Mouse (Mus musculus) neural tube, embryonic 14.5 days (tissue): ENCODE results near the gene Dnah11. TPM values are rescaled to one million over a fixed set of nuclear protein-coding genes. Genes with fewer than 3 reads are reported as not detected.

Source experiments
- ATAC-seq: fragments of 200-750 bp; cut with Nextera tagmentation; 2 replicates; pipeline ENCODE4 v1.8.0; 2017; ENCODE audit warnings: low read depth, mild to moderate bottlenecking, moderate TSS enrichment, moderate library complexity
- H3K27ac ChIP-seq: fragments of 300-500 bp; sonication (generic); 2 replicates; pipeline ENCODE4 v1.5.1; 2014; ENCODE audit warnings: low read depth, mild to moderate bottlenecking, control low read depth, low read length, moderate library complexity, mixed read lengths
- H3K27me3 ChIP-seq: fragments of 300-500 bp; sonication (generic); 2 replicates; pipeline ENCODE4 v1.6.1; 2014; ENCODE audit warnings: low read length; ENCODE audit not compliant: control insufficient read depth, insufficient read depth
- H3K36me3 ChIP-seq: fragments of 300-500 bp; sonication (generic); 2 replicates; pipeline ENCODE4 v1.6.1; 2014; ENCODE audit warnings: low read length, mixed read lengths; ENCODE audit not compliant: control insufficient read depth, insufficient read depth
- H3K4me1 ChIP-seq: fragments of 300-500 bp; sonication (generic); 2 replicates; pipeline ENCODE4 v1.6.1; 2014; ENCODE audit warnings: low read length; ENCODE audit not compliant: control insufficient read depth, insufficient read depth
- H3K4me2 ChIP-seq: fragments of 300-500 bp; sonication (generic); 2 replicates; pipeline ENCODE4 v1.6.1; 2014; ENCODE audit warnings: mild to moderate bottlenecking, low read depth, low read length, control low read depth
- H3K4me3 ChIP-seq: fragments of 300-500 bp; sonication (generic); 2 replicates; pipeline ENCODE4 v1.5.1; 2014; ENCODE audit warnings: low read depth, low read length, control low read depth, mixed read lengths
- H3K9ac ChIP-seq: fragments of 300-500 bp; sonication (generic); replicated peaks from 2 replicates; pipeline ENCODE4 v1.6.1; 2014; ENCODE audit warnings: low read depth, mild to moderate bottlenecking, control low read depth, low read length, mixed read lengths
- H3K9me3 ChIP-seq: fragments of 300-500 bp; sonication (generic); 2 replicates; pipeline ENCODE4 v1.6.1; 2016; ENCODE audit warnings: low read length; ENCODE audit not compliant: control insufficient read depth
- WGBS: fragments of 180-500 bp; shearing (Covaris S2); extraction: QIAGEN DNeasy Blood & Tissue Kit; methylation state at CpG from one replicate; pipeline ENCODE4 v1.1.7; 2014; 5-methylcytosine and 5-hydroxymethylcytosine counted together
- polyA plus RNA-seq: library from polyadenylated mRNA; unstranded; fragments of >200 nt; fragmentation: Nextera tagmentation; extraction: Ambion mirVana; gene quantifications from 2 replicates; pipeline ENCODE4 v1.2.1, GENCODE M21; 2014

The Dnah11 gene
- polyA plus RNA-seq, 1 experiment from 2014 or later: 0.37 TPM

DNA sequence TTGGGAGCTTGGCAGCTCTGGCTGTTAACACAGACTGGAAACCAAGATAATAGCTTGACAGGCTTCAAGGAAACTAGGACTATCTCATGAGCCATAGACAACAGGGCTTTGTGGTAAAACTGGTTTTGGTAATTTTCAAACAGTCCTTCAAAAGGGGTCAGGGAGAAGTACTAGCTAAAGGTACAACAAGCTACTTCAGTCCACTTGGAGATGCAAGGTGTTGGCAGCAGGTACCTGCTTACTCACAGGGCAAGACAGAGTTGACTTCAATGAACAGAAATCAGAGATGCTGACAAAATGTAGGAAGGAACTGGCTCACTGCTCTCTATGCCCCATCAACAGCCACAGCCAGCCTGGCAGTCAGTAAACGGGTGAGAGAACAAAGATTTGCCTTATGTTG, 14.1 kb downstream of the Dnah11 start:
- H3K4me1 ChIP-seq: no peaks in the 10 kb centered on the region
- no peaks in the 10 kb centered on the region for H3K9me3 ChIP-seq
- no peak overlapping the region for H3K27ac ChIP-seq
- no peak overlapping the region for H3K4me3 ChIP-seq
- H3K27me3 ChIP-seq: no peaks in the 10 kb centered on the region
- 74% methylated on average over 1 of the region's 1 CpGs for whole genome bisulfite sequencing
- no peak overlapping the region for H3K4me2 ChIP-seq
- ATAC-seq: no peak
- H3K9ac ChIP-seq: no peak overlapping the region
- no peaks in the 10 kb centered on the region for H3K36me3 ChIP-seq

GRCm38 (mm10) chr12:118177756-118178155, 21.1 kb downstream of the Dnah11 start:
- H3K9me3 ChIP-seq: no peaks in the 10 kb centered on the region
- no peak for ATAC-seq
- no peak overlapping the region for H3K4me2 ChIP-seq
- no peaks in the 10 kb centered on the region for H3K4me1 ChIP-seq
- H3K27ac ChIP-seq: no peak overlapping the region
- 90% methylated on average over 5 of the region's 5 CpGs for WGBS
- H3K27me3 ChIP-seq: no peaks in the 10 kb centered on the region
- H3K9ac ChIP-seq: no peak overlapping the region
- H3K36me3 ChIP-seq: no peaks in the 10 kb centered on the region
- H3K4me3 ChIP-seq: no peak overlapping the region

- H3K27me3 ChIP-seq: no peaks in the 10 kb centered on the region
- H3K36me3 ChIP-seq: no peaks in the 10 kb centered on the region
- H3K9me3 ChIP-seq: no peaks in the 10 kb centered on the region
- H3K4me1 ChIP-seq: no peaks in the 10 kb centered on the region
- H3K9ac ChIP-seq: no peak overlapping the region
- no peak overlapping the region for H3K27ac ChIP-seq
- H3K4me3 ChIP-seq: no peak overlapping the region
- WGBS: 45% methylated on average over 4 of the region's 4 CpGs
- H3K4me2 ChIP-seq: no peak overlapping the region
- ATAC-seq: no peak
Measured at GRCm38 (mm10) chr12:118164785-118165184, 34.1 kb downstream of the Dnah11 start.

DNA sequence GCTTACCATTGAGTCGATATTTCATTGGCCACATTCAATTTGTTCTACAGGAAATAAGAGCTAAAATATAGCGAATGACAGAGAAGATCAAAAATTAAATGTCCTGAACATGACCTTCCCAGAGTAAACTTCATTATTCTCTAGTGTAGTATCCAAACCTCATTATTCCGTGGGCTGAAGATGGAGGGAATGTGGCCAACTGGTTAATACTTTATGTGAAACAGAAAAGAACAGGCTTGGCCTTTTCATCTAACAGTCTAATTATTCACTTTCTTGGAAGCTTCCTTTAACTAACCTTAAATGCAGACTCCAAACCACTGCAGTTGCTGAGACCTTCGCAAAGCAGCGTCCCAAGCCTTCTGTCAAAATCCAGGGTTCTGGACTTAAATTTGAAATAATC, 41.9 kb downstream of the Dnah11 start:
- WGBS: 92% methylated on average over 5 of the region's 5 CpGs
- no peak overlapping the region for H3K4me3 ChIP-seq
- no peak for ATAC-seq
- H3K36me3 ChIP-seq: no peaks in the 10 kb centered on the region
- H3K27ac ChIP-seq: no peak overlapping the region
- peaks cover 4% of the 10 kb centered on the region; the same call in 1 of the 2 replicates for H3K4me1 ChIP-seq
- no peak overlapping the region for H3K9ac ChIP-seq
- H3K27me3 ChIP-seq: no peaks in the 10 kb centered on the region
- H3K9me3 ChIP-seq: no peaks in the 10 kb centered on the region
- no peak overlapping the region for H3K4me2 ChIP-seq

GRCm38 (mm10) chr12:118147521-118148033, 51.3 kb downstream of the Dnah11 start:
- WGBS: 87% methylated on average over 2 of the region's 2 CpGs

DNA sequence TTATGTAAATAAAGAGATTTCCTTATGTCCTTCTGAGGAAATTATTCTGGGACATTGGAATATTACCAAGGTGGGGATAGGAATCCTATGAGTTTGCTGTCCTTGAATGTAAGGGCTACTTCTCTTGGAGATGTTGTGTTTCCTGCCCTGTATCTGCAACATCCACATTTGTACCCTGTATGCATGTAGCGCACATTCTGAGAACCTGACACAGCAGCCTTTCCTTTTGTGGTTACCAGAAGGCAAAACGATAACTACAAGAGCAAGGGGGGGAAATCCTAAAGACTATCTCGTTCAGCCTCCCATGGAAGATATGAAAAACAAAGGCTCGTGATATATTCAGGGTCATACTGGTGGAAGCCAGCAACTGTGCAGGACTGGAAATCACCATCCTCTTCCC, 70.7 kb downstream of the Dnah11 start:
- Histone ChIP-seq H3K4me2 (no peak overlapping the region), H3K36me3 (no peaks in the 10 kb centered on the region), H3K4me1 (no peaks in the 10 kb centered on the region), H3K27ac (no peak overlapping the region), H3K27me3 (no peaks in the 10 kb centered on the region), H3K4me3 (no peak overlapping the region), H3K9ac (no peak overlapping the region), H3K9me3 (no peaks in the 10 kb centered on the region)
- ATAC-seq: no peak
- WGBS: 91% methylated on average over 4 of the region's 4 CpGs

More at GRCm38 (mm10) chr12:118147521-118148033, 51.3 kb downstream of the Dnah11 start:
- no peak for ATAC-seq
- Histone ChIP-seq H3K4me1 (no peaks in the 10 kb centered on the region), H3K4me3 (no peak overlapping the region), H3K9me3 (no peaks in the 10 kb centered on the region), H3K27me3 (no peaks in the 10 kb centered on the region), H3K36me3 (no peaks in the 10 kb centered on the region), H3K27ac (no peak overlapping the region), H3K9ac (no peak overlapping the region), H3K4me2 (no peak overlapping the region)

DNA sequence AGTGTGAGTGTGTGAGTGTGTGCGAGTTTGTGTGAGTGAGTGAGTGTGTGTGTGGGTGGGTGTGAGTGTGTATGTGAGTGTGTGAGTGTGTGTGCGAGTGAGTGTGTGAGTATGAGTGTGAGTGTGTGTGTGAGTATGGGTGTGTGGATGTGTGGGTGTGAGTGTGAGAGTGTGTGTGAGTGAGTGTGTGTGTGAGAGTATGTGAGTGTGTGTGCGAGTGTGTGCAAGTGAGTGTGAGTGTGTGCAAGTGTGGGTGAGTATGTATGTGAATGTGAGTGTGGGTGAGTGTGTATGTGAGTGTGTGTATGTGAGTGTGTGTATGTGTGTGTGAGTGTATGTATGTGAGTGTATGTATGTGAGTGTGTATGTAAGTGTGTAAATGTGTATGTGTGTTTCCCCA, 79.2 kb downstream of the Dnah11 start:
- H3K4me1 ChIP-seq: no peaks in the 10 kb centered on the region
- no peak overlapping the region for H3K9ac ChIP-seq
- H3K4me3 ChIP-seq: no peak overlapping the region
- H3K36me3 ChIP-seq: no peaks in the 10 kb centered on the region
- H3K27ac ChIP-seq: no peak overlapping the region
- no peaks in the 10 kb centered on the region for H3K27me3 ChIP-seq
- no peak overlapping the region for H3K4me2 ChIP-seq
- ATAC-seq: no peak
- 92% methylated on average over 3 of the region's 3 CpGs for WGBS
- H3K9me3 ChIP-seq: no peaks in the 10 kb centered on the region

DNA sequence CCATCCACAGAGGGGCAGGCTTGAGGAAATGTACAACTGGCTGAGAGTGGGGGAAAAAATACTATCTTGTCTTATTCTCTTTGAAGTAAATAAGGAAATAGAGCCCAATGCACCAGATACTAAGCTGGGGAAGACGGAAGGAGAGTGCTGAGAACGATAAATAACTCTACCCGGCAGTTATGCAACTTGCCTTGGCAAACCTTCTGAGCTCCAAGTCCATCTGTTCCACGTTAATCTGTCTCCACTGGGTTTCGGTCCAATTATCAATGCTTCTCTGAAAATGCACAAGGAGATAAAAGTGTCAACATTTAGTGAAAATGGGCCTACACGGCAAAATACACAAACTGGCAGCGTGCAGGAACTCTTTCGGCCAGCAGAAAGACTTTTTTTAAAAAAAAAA, 86.2 kb downstream of the Dnah11 start:
- H3K4me3 ChIP-seq: no peak overlapping the region
- H3K36me3 ChIP-seq: no peaks in the 10 kb centered on the region
- no peaks in the 10 kb centered on the region for H3K27me3 ChIP-seq
- ATAC-seq: no peak
- H3K9me3 ChIP-seq: no peaks in the 10 kb centered on the region
- no peak overlapping the region for H3K4me2 ChIP-seq
- H3K9ac ChIP-seq: no peak overlapping the region
- no peaks in the 10 kb centered on the region for H3K4me1 ChIP-seq
- WGBS: 85% methylated on average over 8 of the region's 8 CpGs
- no peak overlapping the region for H3K27ac ChIP-seq

GRCm38 (mm10) chr12:118111896-118112295, 86.9 kb downstream of the Dnah11 start:
- Histone ChIP-seq H3K4me3 (no peak overlapping the region), H3K27ac (no peak overlapping the region), H3K4me2 (no peak overlapping the region), H3K9ac (no peak overlapping the region), H3K9me3 (no peaks in the 10 kb centered on the region), H3K4me1 (no peaks in the 10 kb centered on the region), H3K36me3 (no peaks in the 10 kb centered on the region), H3K27me3 (no peaks in the 10 kb centered on the region)
- ATAC-seq: no peak
- 87% methylated on average over 3 of the region's 3 CpGs for WGBS
